Mouse (Mus musculus): ENCODE measurements around the gene Gm21671.
"Not testable (repeated sequence)": the region's sequence is repeated elsewhere in the genome, so short reads cannot be mapped to it uniquely, and the experiment has no call there.

Gm21671 gene

GRCm38 (mm10) chr5:25954317-25954716, at the start of gene Gm21671:
Gene Gm21671, minus strand, starts transcription at chr5:25954417.
- ATAC-seq (ENCODE audit: low TSS enrichment), result not testable (repeated sequence)

GRCm38 (mm10) chr5:25988550-25988949, 34.3 kb upstream of the Gm21671 start, which contains the start of gene Gm21698:
Gene Gm21698, minus strand, starts transcription at chr5:25988650.
- ATAC-seq (ENCODE audit: low TSS enrichment), result not testable (repeated sequence)

GRCm38 (mm10) chr5:25972563-25972962, 18.3 kb upstream of the Gm21671 start, which contains the start of gene Gm21680:
Gene Gm21680, minus strand, starts transcription at chr5:25972663.
- ATAC-seq (ENCODE audit: low TSS enrichment), result not testable (repeated sequence)

GRCm38 (mm10) chr5:25957050-25957449, 2.8 kb upstream of the Gm21671 start:
- ATAC-seq (ENCODE audit: low TSS enrichment), result not testable (repeated sequence)

GRCm38 (mm10) chr5:25956611-25957010, 2.4 kb upstream of the Gm21671 start:
- peak; percentile 38 for ATAC-seq (ENCODE audit: low TSS enrichment)

GRCm38 (mm10) chr5:25945391-25945790, 8.8 kb downstream of the Gm21671 start:
- ATAC-seq (ENCODE audit: low TSS enrichment), result not testable (repeated sequence)

- not testable (repeated sequence) for ATAC-seq (ENCODE audit: low TSS enrichment)
Measured at GRCm38 (mm10) chr5:25942281-25942680, 11.9 kb downstream of the Gm21671 start, which contains the start of gene Gm21663. Gene Gm21663, minus strand, starts transcription at chr5:25942381.
